Mouse (Mus musculus) left cerebral cortex, postnatal 4 days (tissue): ENCODE results near the gene Ralgapa2. TPM values are rescaled to one million over a fixed set of nuclear protein-coding genes. Genes with fewer than 3 reads are reported as not detected.

Experiments
- DNase-seq: peaks from one replicate; pipeline ENCODE4 v3.0.0-alpha.2; 2022
- intact Hi-C: fragments of 180-260 bp; cut with DNase I; formaldehyde crosslinking; loops from one replicate; pipeline ENCODE4 v1.15.1; 2025
- total RNA-seq, 2 experiments: library from RNA; stranded (reverse); gene quantifications; 2 replicates each; pipeline ENCODE4 v1.2.3; 2021

Ralgapa2 gene
- total RNA-seq, 2 experiments from 2014 or later, result 42.1 to 42.5 TPM

GRCm38 (mm10) chr2:146266539-146266938 is 245.6 kb downstream of the Ralgapa2 start:
- no peak for DNase-seq
- intact Hi-C loops, result no loop called here

DNA sequence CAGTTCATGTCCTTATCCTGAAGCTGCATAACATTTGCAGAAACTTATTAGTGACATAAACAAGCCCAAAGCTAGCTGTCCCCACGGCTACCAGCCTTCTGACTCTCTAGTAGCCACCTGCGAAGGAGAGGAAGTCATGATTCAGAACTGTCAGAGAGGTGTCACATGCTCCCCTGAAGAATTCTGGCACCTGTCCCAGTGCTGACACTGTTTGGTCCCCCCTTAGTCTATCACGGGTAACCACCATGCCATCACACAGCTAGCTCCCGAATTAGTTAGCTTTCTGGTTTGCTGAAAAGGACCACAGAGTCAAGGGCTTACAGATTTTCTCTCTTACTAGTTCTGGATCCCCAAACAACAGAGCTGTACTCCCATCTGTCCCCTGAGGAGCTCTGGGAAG is 247.1 kb downstream of the Ralgapa2 start:
- DNase-seq, result peak; percentile 51
- intact Hi-C loops, result no loop called here

DNA sequence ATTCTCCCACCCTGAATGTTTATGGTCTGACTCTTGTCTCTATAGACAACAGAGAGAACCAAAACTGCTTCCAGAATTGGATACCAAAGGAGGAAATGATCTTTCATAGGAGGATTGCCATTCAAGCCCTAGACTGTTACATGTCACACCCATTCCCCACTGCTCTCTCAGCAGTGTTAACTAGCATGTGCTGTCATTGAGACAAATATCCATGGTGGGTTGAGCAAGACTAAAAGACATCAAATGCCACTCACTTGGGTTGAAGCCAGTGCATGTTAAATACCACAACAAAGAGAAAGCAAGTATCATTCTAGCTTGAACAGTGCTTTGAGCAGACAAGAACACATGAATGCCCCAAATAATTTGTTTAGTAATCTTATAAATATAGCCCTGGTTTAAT is 249.2 kb downstream of the Ralgapa2 start:
- DNase-seq, result no peak
- intact Hi-C loops, result no loop called here

DNA sequence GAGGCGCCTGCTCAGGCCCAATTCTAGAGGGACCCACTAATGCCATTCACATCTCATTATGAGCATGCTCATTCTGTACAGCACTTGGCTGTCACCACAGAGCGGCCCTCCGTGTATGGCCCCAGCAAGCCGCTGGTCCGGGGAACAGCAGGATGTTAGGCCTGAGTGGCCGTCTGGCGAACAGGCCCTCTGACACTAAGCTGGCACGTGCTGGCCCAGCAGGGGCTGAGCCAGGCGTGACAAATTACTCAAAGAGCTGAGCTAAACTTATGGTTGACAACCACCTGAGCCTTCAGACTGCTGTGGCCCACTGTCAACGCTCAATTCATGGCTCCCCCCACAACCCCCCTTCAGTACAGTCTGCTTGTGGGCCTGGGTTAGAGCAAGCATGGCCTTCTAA is 249.9 kb downstream of the Ralgapa2 start:
- intact Hi-C loops, result no loop called here
- peak; percentile 93 for DNase-seq

GRCm38 (mm10) chr2:146261146-146261545 is 251.0 kb downstream of the Ralgapa2 start:
- no peak for DNase-seq
- intact Hi-C loops, result no loop called here

DNA sequence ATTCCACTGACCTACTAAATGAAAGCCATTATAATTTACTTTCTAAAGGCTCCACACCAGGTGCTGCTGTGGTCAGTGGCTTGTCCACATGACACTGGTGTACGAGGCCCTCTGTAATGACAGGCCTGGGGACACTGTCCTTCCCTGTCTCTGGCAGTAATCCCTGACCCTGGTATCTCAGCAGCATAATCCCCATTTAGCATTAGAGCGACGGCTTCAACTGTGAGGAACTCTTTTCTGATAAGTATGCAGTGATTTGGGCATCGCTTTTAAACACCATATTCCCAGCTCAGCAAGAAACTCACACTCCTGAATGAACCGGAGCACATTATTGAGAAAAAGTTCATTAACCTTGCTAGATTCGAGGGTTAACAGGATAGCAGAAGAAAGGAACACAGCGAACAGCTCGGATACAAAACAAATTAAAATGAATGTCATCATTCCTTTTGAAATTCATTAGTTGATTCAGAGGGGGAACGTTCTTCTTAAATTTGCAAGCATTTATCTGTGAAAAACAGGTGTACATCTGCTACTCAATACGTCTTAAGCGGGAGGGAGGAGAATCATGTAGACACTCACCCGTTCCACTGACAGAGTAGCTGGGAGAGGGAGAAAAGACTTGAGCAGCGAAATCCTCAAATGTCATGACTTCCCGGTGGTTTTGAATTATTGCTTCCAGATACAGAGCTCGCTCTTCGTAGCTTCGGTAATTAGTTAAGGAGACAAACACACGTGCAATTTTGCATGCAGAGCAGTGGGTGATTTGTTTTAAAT is 252.2 kb downstream of the Ralgapa2 start:
- no peak for DNase-seq
- intact Hi-C loops, result no loop called here

- intact Hi-C loops, result no loop called here
These were observed 253.2 kb downstream of the Ralgapa2 start for GRCm38 (mm10) chr2:146258736-146259469.

GRCm38 (mm10) chr2:146257609-146258008 is 254.5 kb downstream of the Ralgapa2 start:
- DNase-seq, result no peak
- intact Hi-C loops, result no loop called here

More at GRCm38 (mm10) chr2:146258736-146259469, 253.2 kb downstream of the Ralgapa2 start:
- peak; percentile 55 for DNase-seq

DNA sequence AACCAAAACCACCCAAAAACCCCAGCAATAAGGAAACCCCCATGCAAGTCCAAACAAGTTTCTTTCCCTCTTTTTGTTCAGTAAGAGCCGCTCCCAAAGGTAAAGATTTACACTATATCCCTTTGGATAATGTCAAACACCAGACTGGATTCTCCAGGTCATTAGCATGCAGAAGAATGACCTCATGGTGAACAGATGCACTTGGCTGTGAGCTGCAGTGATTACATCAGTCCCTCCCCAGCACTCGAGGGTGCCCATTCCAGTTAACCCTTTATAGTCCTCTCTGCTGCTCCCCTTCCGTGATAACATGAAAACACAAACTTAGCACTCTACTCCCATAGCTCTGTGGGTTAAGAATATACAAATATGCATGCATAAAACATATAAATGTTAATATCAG is 255.1 kb downstream of the Ralgapa2 start:
- DNase-seq, result peak; percentile 55
- intact Hi-C loops, result no loop called here

- peak; percentile 77 for DNase-seq
- intact Hi-C loops, result no loop called here
These were observed 255.7 kb downstream of the Ralgapa2 start for GRCm38 (mm10) chr2:146256321-146256875.

- no peak for DNase-seq
- intact Hi-C loops, result no loop called here
These were observed 256.5 kb downstream of the Ralgapa2 start for GRCm38 (mm10) chr2:146255636-146256035.

GRCm38 (mm10) chr2:146254387-146254786 is 257.8 kb downstream of the Ralgapa2 start:
- intact Hi-C loops, result no loop called here
- no peak for DNase-seq

GRCm38 (mm10) chr2:146250236-146250904 is 261.8 kb downstream of the Ralgapa2 start:
- peak; percentile 86 for DNase-seq
- intact Hi-C loops, result no loop called here

- DNase-seq, result no peak
- intact Hi-C loops, result no loop called here
These were observed 263.1 kb downstream of the Ralgapa2 start for GRCm38 (mm10) chr2:146249033-146249432.

DNA sequence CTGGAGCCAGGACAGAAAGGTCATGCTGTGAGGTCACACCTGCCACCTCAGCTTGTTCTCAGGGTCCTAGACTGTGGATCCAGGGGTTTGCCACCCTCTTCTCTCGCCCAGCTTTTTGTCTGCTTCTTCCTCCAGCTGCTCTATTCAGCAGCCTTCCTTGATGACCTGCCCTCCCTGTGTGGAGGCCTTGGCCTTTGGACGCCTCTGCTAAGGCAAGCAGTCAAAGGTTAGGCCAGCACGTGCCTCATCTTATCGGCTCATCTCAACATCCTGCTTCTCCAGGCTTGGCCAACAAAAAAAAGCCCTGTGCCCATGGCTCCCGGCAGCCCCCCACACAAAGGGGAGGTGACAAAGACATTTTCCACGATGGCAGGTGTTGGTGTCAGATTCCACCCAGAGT is 264.6 kb downstream of the Ralgapa2 start:
- intact Hi-C loops, result no loop called here
- DNase-seq, result no peak

DNA sequence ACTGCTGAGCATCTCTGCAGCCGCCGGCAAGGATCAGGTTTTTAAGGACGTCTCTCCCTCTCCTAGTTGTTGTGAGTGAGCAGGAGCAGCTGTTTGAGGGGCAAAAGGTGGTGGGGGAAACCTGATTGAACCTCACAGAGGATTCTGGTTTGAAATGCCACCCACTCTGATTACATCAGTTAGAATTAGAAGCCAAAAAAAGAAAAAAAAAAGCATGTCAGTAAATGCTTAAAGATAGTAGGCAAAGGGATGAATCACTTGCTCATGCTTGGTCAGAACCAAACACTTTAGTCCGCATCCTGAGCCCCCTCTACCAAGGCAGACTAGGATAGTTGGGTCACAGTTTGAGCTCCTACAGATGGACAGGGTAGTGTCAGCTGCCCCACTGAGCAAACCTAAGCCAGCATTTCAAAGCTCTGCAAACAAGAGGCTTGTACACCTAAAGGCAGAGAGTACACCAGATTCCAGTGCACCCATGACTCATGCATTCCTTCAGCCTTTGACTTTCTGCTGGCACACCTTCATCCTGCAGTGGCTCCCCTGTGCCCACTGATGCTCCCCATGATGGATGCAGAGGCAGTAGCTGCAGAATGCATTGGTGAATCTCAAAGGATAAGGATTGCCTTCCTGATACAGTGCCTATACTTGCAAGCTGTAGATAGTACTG is 265.6 kb downstream of the Ralgapa2 start:
- DNase-seq, result no peak
- intact Hi-C loops, result no loop called here

DNA sequence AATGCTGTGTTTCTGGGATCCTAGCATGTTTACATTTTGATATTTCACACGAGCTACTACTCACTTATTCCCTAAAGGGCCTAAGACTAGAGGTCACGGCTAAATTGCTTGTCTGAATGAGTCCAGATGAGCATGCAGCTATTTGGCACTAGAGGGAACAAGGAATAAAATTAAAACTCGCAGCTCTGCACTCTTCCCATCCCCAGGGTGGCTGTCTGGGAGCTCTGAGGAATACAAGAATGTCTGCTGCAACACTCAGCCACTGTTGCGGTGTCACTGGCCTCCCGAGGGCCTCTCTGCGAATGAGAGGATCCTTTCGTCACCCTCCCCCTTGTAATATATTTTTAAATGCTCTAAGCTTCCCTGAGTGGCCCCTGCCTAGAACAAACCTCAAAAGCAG is 266.7 kb downstream of the Ralgapa2 start:
- intact Hi-C loops, result no loop called here
- no peak for DNase-seq

DNA sequence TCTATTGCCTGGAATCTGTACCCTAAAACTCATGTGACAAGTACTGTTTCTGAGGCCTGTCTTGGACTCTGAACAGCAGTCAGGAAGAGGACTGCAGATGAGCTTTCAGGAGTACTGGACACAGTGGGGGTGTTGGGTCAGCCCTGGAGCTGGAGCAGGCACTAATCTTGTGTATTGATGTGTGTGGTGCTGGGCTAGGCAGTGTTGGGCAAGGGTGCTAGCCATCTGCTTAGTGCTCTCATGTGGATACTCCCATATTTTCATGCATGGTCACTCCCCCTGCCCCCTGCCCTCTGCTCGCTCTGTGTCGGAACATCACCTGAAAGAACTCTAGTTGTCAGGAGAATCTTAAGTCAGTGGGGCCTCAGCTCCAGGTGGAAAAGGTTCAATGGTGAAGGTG is 268.1 kb downstream of the Ralgapa2 start:
- no peak for DNase-seq
- intact Hi-C loops, result no loop called here

GRCm38 (mm10) chr2:146239196-146239747 is 272.9 kb downstream of the Ralgapa2 start:
- intact Hi-C loops, result no loop called here
- no peak for DNase-seq

DNA sequence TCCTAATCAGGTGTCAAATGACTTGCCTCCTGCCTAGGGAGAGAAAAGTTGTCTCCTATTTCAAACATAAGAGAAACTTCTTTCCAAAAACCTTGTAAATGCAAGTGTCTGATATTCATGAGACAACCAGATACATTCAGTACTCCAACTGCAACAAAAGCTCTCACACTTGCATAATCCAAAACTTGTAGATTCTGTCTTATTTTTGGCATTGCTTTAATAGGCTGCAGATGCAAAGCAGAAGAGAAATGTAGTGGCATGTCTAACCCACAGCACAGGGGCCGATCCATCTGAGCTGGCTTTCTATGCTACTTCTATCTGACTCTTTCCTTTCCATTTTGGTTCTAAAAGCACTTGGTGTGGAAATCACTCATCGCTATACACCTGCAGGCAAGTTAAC is 280.7 kb downstream of the Ralgapa2 start:
- DNase-seq, result no peak
- intact Hi-C loops, result no loop called here
